Mouse (Mus musculus) MEL (cell line): ENCODE measurements around the gene Cd207. TPM values are rescaled to one million over a fixed set of nuclear protein-coding genes. Genes with fewer than 3 reads are reported as not detected.
A peak's percentile ranks its signal among the peaks of the same experiment; 100 is the strongest.

Experiments used
- DNase-seq: peaks from one replicate; pipeline ENCODE4 v3.0.0; 2011; ENCODE audit warnings: low read depth, low spot score
- H3K27ac ChIP-seq: 2 replicates; pipeline ENCODE4 v1.5.1; 2012; ENCODE audit warnings: low read depth, mild to moderate bottlenecking, control low read depth, low read length, moderate library complexity; ENCODE audit not compliant: control insufficient read depth
- H3K27me3 ChIP-seq, 2 experiments: fragments of 150-350 bp in 1 of 2; sonication (generic) in 1 of 2; 2 replicates each; pipeline ENCODE4 v1.6.1; 2012; ENCODE audit warnings: low read length in 2 of 2, mild to moderate bottlenecking in 2 of 2, improper control_type of control experiment in 1 of 2, moderate library complexity in 1 of 2; ENCODE audit not compliant: insufficient read depth in 2 of 2, control insufficient read depth in 1 of 2
- H3K36me3 ChIP-seq, 2 experiments: 2 replicates each; pipeline ENCODE4 v1.6.1; 2012 to 2014; ENCODE audit warnings: low read length in 2 of 2, improper control_type of control experiment in 1 of 2, inconsistent platforms in 1 of 2, mild to moderate bottlenecking in 1 of 2; ENCODE audit not compliant: insufficient read depth in 2 of 2, control insufficient read depth in 1 of 2
- H3K4me1 ChIP-seq, 2 experiments: fragments of 150-350 bp in 1 of 2; sonication (generic) in 1 of 2; 2 replicates each; pipeline ENCODE4 v1.6.1; 2012; ENCODE audit warnings: low read length in 2 of 2, improper control_type of control experiment in 1 of 2, mild to moderate bottlenecking in 1 of 2; ENCODE audit not compliant: insufficient read depth in 2 of 2, control insufficient read depth in 1 of 2
- H3K4me3 ChIP-seq, 2 experiments: fragments of 150-350 bp in 1 of 2; sonication (generic) in 1 of 2; 2 replicates each; pipeline ENCODE4 v1.5.1; 2012; ENCODE audit warnings: low read depth in 2 of 2, low read length in 2 of 2, mild to moderate bottlenecking in 2 of 2, moderate library complexity in 2 of 2, control low read depth in 1 of 2, improper control_type of control experiment in 1 of 2; ENCODE audit not compliant: control insufficient read depth in 1 of 2, insufficient read depth in 1 of 2
- H3K79me2 ChIP-seq: 2 replicates; pipeline ENCODE4 v1.6.1; 2012; ENCODE audit warnings: mild to moderate bottlenecking, low read length, moderate library complexity; ENCODE audit not compliant: control insufficient read depth, poor library complexity, insufficient read depth
- H3K9ac ChIP-seq: 2 replicates; pipeline ENCODE4 v1.6.1; 2012; ENCODE audit warnings: low read depth, mild to moderate bottlenecking, control low read depth, low read length, moderate library complexity; ENCODE audit not compliant: control insufficient read depth, poor library complexity, severe bottlenecking
- H3K9me3 ChIP-seq: fragments of 150-350 bp; sonication (generic); replicated peaks from 2 replicates; pipeline ENCODE4 v1.6.1; 2012; ENCODE audit warnings: mild to moderate bottlenecking, low read length, improper control_type of control experiment, moderate library complexity; ENCODE audit not compliant: insufficient read depth
- CHD2 ChIP-seq: IDR thresholded peaks from 2 replicates; pipeline ENCODE4 v1.6.1; 2011; ENCODE audit warnings: low read length, improper control_type of control experiment
- CTCF ChIP-seq, 3 experiments: IDR thresholded peaks in 2 of 3; conservative IDR thresholded peaks in 1 of 3; 2 replicates each; pipeline ENCODE4 v1.5.1; 2011 to 2012; ENCODE audit warnings: low read length in 3 of 3, low read depth in 2 of 3, mild to moderate bottlenecking in 2 of 3, improper control_type of control experiment in 1 of 3, inconsistent platforms in 1 of 3, mixed read lengths in 1 of 3, moderate library complexity in 1 of 3; ENCODE audit not compliant: control insufficient read depth in 1 of 3, insufficient read depth in 1 of 3, poor library complexity in 1 of 3, severe bottlenecking in 1 of 3
- ELF1 ChIP-seq: IDR thresholded peaks from 2 replicates; pipeline ENCODE4 v1.6.1; 2014; ENCODE audit warnings: low read depth, mild to moderate bottlenecking, inconsistent platforms, low read length, improper control_type of control experiment, moderate library complexity
- ETS1 ChIP-seq: IDR thresholded peaks from 2 replicates; pipeline ENCODE4 v1.6.1; 2012; ENCODE audit warnings: low read depth, mild to moderate bottlenecking, inconsistent platforms, low read length, improper control_type of control experiment, moderate library complexity
- GABPA ChIP-seq: IDR thresholded peaks from 2 replicates; pipeline ENCODE4 v1.6.1; 2012; ENCODE audit warnings: low read depth, mild to moderate bottlenecking, inconsistent platforms, low read length, improper control_type of control experiment, moderate library complexity
- GATA1 ChIP-seq: IDR thresholded peaks from 2 replicates; pipeline ENCODE4 v1.6.1; 2011; ENCODE audit warnings: low read depth, low read length, improper control_type of control experiment
- JUND ChIP-seq: IDR thresholded peaks from 2 replicates; pipeline ENCODE4 v1.6.1; 2011; ENCODE audit warnings: low read depth, mild to moderate bottlenecking, improper control_type of control experiment, low read length
- KAT2A ChIP-seq: conservative IDR thresholded peaks from 2 replicates; pipeline ENCODE4 v1.6.1; 2012; ENCODE audit warnings: low read depth, low read length, improper control_type of control experiment, inconsistent platforms
- MAX ChIP-seq: IDR thresholded peaks from 2 replicates; pipeline ENCODE4 v1.6.1; 2011; ENCODE audit warnings: low read length, improper control_type of control experiment
- MEF2A ChIP-seq: IDR thresholded peaks from 2 replicates; pipeline ENCODE4 v1.6.1; 2014; ENCODE audit warnings: low read depth, mild to moderate bottlenecking, inconsistent platforms, low read length, improper control_type of control experiment; ENCODE audit not compliant: poor library complexity, insufficient replicate concordance, severe bottlenecking; ENCODE audit errors: extremely low read depth
- POLR2A ChIP-seq, 2 experiments: IDR thresholded peaks; 2 replicates each; pipeline ENCODE4 v1.6.1; 2011 to 2012; ENCODE audit warnings: low read length in 2 of 2, mild to moderate bottlenecking in 2 of 2, control low read depth in 1 of 2, improper control_type of control experiment in 1 of 2, low read depth in 1 of 2, moderate library complexity in 1 of 2; ENCODE audit not compliant: control insufficient read depth in 1 of 2, insufficient read depth in 1 of 2, poor library complexity in 1 of 2
- POLR2AphosphoS5 ChIP-seq: IDR thresholded peaks from 2 replicates; pipeline ENCODE4 v1.6.1; 2012; ENCODE audit warnings: low read depth, borderline replicate concordance, mild to moderate bottlenecking, inconsistent platforms, low read length, moderate library complexity, mixed read lengths
- RAD21 ChIP-seq: IDR thresholded peaks from 2 replicates; pipeline ENCODE4 v1.6.1; 2011; ENCODE audit warnings: mild to moderate bottlenecking, low read depth, low read length, improper control_type of control experiment
- RCOR1 ChIP-seq: IDR thresholded peaks from 2 replicates; pipeline ENCODE4 v1.6.1; 2012; ENCODE audit warnings: low read depth, mild to moderate bottlenecking, inconsistent platforms, low read length, improper control_type of control experiment
- SMC3 ChIP-seq: IDR thresholded peaks from 2 replicates; pipeline ENCODE4 v1.6.1; 2011; ENCODE audit warnings: low read depth, low read length, improper control_type of control experiment
- TBP ChIP-seq: IDR thresholded peaks from 2 replicates; pipeline ENCODE4 v1.8.0; 2011; ENCODE audit warnings: low read depth, low read length, improper control_type of control experiment
- TCF12 ChIP-seq: IDR thresholded peaks from 2 replicates; pipeline ENCODE4 v1.6.1; 2014; ENCODE audit warnings: low read depth, mild to moderate bottlenecking, inconsistent platforms, low read length, improper control_type of control experiment, moderate library complexity
- UBTF ChIP-seq: IDR thresholded peaks from 2 replicates; pipeline ENCODE4 v1.6.1; 2012; ENCODE audit warnings: low read depth, mild to moderate bottlenecking, inconsistent platforms, low read length, improper control_type of control experiment, moderate library complexity, borderline replicate concordance; ENCODE audit not compliant: insufficient read depth
- USF2 ChIP-seq, 2 experiments: IDR thresholded peaks; 2 replicates each; pipeline ENCODE4 v1.6.1; 2011 to 2012; ENCODE audit warnings: improper control_type of control experiment in 2 of 2, low read length in 2 of 2, borderline replicate concordance in 1 of 2, inconsistent platforms in 1 of 2, low read depth in 1 of 2, mild to moderate bottlenecking in 1 of 2; ENCODE audit not compliant: insufficient read depth in 1 of 2
- ZC3H11A ChIP-seq: IDR thresholded peaks from 2 replicates; pipeline ENCODE4 v1.6.1; 2012; ENCODE audit warnings: low read depth, mild to moderate bottlenecking, inconsistent platforms, low read length, improper control_type of control experiment
- ZKSCAN1 ChIP-seq: IDR thresholded peaks from 2 replicates; pipeline ENCODE4 v1.6.1; 2012; ENCODE audit warnings: low read depth, mild to moderate bottlenecking, inconsistent platforms, low read length, improper control_type of control experiment, moderate library complexity
- ZMIZ1 ChIP-seq: IDR thresholded peaks from 2 replicates; pipeline ENCODE4 v1.6.1; 2012; ENCODE audit warnings: low read depth, mild to moderate bottlenecking, inconsistent platforms, low read length, improper control_type of control experiment, moderate library complexity
- polyA plus RNA-seq, 2 experiments: library from polyadenylated mRNA; stranded (reverse) in 1 of 2; unstranded in 1 of 2; fragments of >175 nt in 1 of 2; fragments of >200 nt in 1 of 2; gene quantifications; 2 replicates each; pipeline versions ENCODE4 v1.2.1 to v1.2.4; 2012; ENCODE audit warnings: low replicate concordance in 2 of 2, low read depth in 1 of 2; ENCODE audit not compliant: insufficient read length in 2 of 2, insufficient read depth in 1 of 2, missing spikeins in 1 of 2
- total RNA-seq: library from RNA; depleted of rRNA; stranded (reverse); fragments of 300-350 nt; gene quantifications from 2 replicates; pipeline ENCODE4 v1.2.3, GENCODE M21; 2012

Cd207 gene
- total and polyA plus RNA-seq, 3 experiments, result not detected

GRCm38 (mm10) chr6:83690277-83690676 is 12.6 kb upstream of the Cd207 start:
- peaks cover 10 to 26% of the 10 kb centered on the region in 2 experiments for H3K27me3 ChIP-seq
- H3K36me3 ChIP-seq, result no peaks in the 10 kb centered on the region; a peak in 1 of 4 replicates
- no peak overlapping the region for H3K9ac ChIP-seq
- H3K27ac ChIP-seq, result no peak overlapping the region
- no peaks in the 10 kb centered on the region for H3K79me2 ChIP-seq
- no peak for TF ChIP-seq USF2 (IDR thresholded peaks at IDR 0.05; ENCODE audit: borderline replicate concordance in 1 of 2, insufficient read depth in 1 of 2, low read depth in 1 of 2, low read length in 2 of 2)
- peak; percentile 37; the same call in 1 of the 2 replicates for TF ChIP-seq ZC3H11A
- TF ChIP-seq SMC3, result peak; percentile 62
- peak; percentile 78 to 91 (median 87) for TF ChIP-seq CTCF (IDR thresholded peaks at IDR 0.05 in 2 of 3, conservative IDR thresholded peaks at IDR 0.05 in 1 of 3; ENCODE audit: control insufficient read depth in 1 of 3, insufficient read depth in 1 of 3, low read depth in 2 of 3, low read length in 3 of 3, poor library complexity in 1 of 3, severe bottlenecking in 1 of 3)
- TF ChIP-seq RAD21, result peak; percentile 77
- H3K4me1 ChIP-seq, result peaks cover 0 to 7% of the 10 kb centered on the region in 2 experiments; a peak in 2 of 4 replicates
- peak; percentile 67 for DNase-seq
- no peaks in the 10 kb centered on the region for H3K9me3 ChIP-seq
- no peak overlapping the region for H3K4me3 ChIP-seq

GRCm38 (mm10) chr6:83689374-83689773 is 11.7 kb upstream of the Cd207 start:
- TF ChIP-seq POLR2AphosphoS5, result no peak
- no peak for TF ChIP-seq USF2 (IDR thresholded peaks at IDR 0.05; ENCODE audit: borderline replicate concordance in 1 of 2, insufficient read depth in 1 of 2, low read depth in 1 of 2, low read length in 2 of 2)
- no peak for TF ChIP-seq ETS1
- TF ChIP-seq MAX, result no peak
- TF ChIP-seq GABPA, result no peak
- no peak for TF ChIP-seq ZMIZ1
- TF ChIP-seq TBP, result no peak
- no peak for TF ChIP-seq ELF1
- TF ChIP-seq POLR2A (IDR thresholded peaks at IDR 0.05; ENCODE audit: control insufficient read depth in 1 of 2, insufficient read depth in 1 of 2, low read depth in 1 of 2, low read length in 2 of 2, poor library complexity in 1 of 2), result no peak
- no peak for TF ChIP-seq ZKSCAN1
- H3K27me3 ChIP-seq, result peaks cover 10 to 27% of the 10 kb centered on the region in 2 experiments

GRCm38 (mm10) chr6:83673395-83673794 is 4.3 kb downstream of the Cd207 start:
- no peaks in the 10 kb centered on the region for H3K9me3 ChIP-seq
- no peak overlapping the region for H3K27ac ChIP-seq
- H3K4me1 ChIP-seq, result no peaks in the 10 kb centered on the region
- peak; percentile 72 for TF ChIP-seq SMC3
- TF ChIP-seq GABPA, result no peak
- TF ChIP-seq RCOR1, result no peak
- TF ChIP-seq CTCF (IDR thresholded peaks at IDR 0.05 in 2 of 3, conservative IDR thresholded peaks at IDR 0.05 in 1 of 3; ENCODE audit: control insufficient read depth in 1 of 3, insufficient read depth in 1 of 3, low read depth in 2 of 3, low read length in 3 of 3, poor library complexity in 1 of 3, severe bottlenecking in 1 of 3), result peak; percentile 85 to 92 (median 86)
- no peak for TF ChIP-seq JUND
- no peak for TF ChIP-seq UBTF
- no peak for TF ChIP-seq KAT2A
- no peak for TF ChIP-seq CHD2
- TF ChIP-seq TCF12, result no peak
- TF ChIP-seq RAD21, result peak; percentile 86
- TF ChIP-seq ZC3H11A, result peak; percentile 55
- no peak for TF ChIP-seq GATA1
- no peak for TF ChIP-seq MEF2A
- no peak for TF ChIP-seq ZMIZ1
- no peak for TF ChIP-seq USF2 (IDR thresholded peaks at IDR 0.05; ENCODE audit: borderline replicate concordance in 1 of 2, insufficient read depth in 1 of 2, low read depth in 1 of 2, low read length in 2 of 2)
- no peak overlapping the region for H3K4me3 ChIP-seq
- H3K9ac ChIP-seq, result no peak overlapping the region
- peaks cover 4 to 8% of the 10 kb centered on the region in 2 experiments for H3K27me3 ChIP-seq
- H3K79me2 ChIP-seq, result no peaks in the 10 kb centered on the region
- DNase-seq, result peak; percentile 77
- H3K36me3 ChIP-seq, result no peaks in the 10 kb centered on the region

More at GRCm38 (mm10) chr6:83689374-83689773, 11.7 kb upstream of the Cd207 start:
- no peaks in the 10 kb centered on the region; a peak in 1 of 4 replicates for H3K36me3 ChIP-seq
- H3K9me3 ChIP-seq, result no peaks in the 10 kb centered on the region
- no peak overlapping the region for H3K27ac ChIP-seq
- H3K79me2 ChIP-seq, result no peaks in the 10 kb centered on the region
- H3K4me1 ChIP-seq, result peaks cover 0 to 7% of the 10 kb centered on the region in 2 experiments; a peak in 2 of 4 replicates
- no peak for DNase-seq
- H3K4me3 ChIP-seq, result no peak overlapping the region
- H3K9ac ChIP-seq, result no peak overlapping the region
